Mouse (Mus musculus): ENCODE data around the gene Phc3. TPM values are rescaled to one million over a fixed set of nuclear protein-coding genes. Genes with fewer than 3 reads are reported as not detected.

Phc3 gene
- polyA plus RNA-seq, 1 experiment from 2014 or later, result 7.9 TPM

GRCm38 (mm10) chr3:30927664-30928063, 41.6 kb downstream of the Phc3 start:
- H3K27ac ChIP-seq (replicated peaks; ENCODE audit: low read depth, low read length), result no peak overlapping the region
- no peak for ATAC-seq (ENCODE audit: low read depth)
- 96% methylated on average over 3 of the region's 3 CpGs for WGBS

GRCm38 (mm10) chr3:30917160-30917559, 52.1 kb downstream of the Phc3 start:
- ATAC-seq (ENCODE audit: low read depth), result no peak

More at GRCm38 (mm10) chr3:30927664-30928063, 41.6 kb downstream of the Phc3 start:
- Histone ChIP-seq H3K4me2 (ENCODE audit: low read depth, low read length) (no peak overlapping the region), H3K9ac (ENCODE audit: low read depth, low read length) (no peak overlapping the region), H3K4me1 (ENCODE audit: control insufficient read depth, insufficient read depth, low read length) (no peaks in the 10 kb centered on the region), H3K36me3 (ENCODE audit: control insufficient read depth, insufficient read depth, low read length) (peaks cover 48% of the 10 kb centered on the region), H3K27me3 (replicated peaks; ENCODE audit: control insufficient read depth, insufficient read depth, low read length) (no peaks in the 10 kb centered on the region), H3K9me3 (ENCODE audit: control insufficient read depth, low read length) (no peaks in the 10 kb centered on the region), H3K4me3 (ENCODE audit: low read depth, low read length) (no peak overlapping the region)
- no peak for DNase-seq (ENCODE audit: low spot score)

GRCm38 (mm10) chr3:30904658-30905057, 64.6 kb downstream of the Phc3 start:
- Histone ChIP-seq H3K4me3 (ENCODE audit: low read depth, low read length) (no peak overlapping the region), H3K36me3 (ENCODE audit: control insufficient read depth, insufficient read depth, low read length) (peaks cover 70% of the 10 kb centered on the region), H3K27ac (replicated peaks; ENCODE audit: low read depth, low read length) (no peak overlapping the region), H3K4me1 (ENCODE audit: control insufficient read depth, insufficient read depth, low read length) (no peaks in the 10 kb centered on the region), H3K27me3 (replicated peaks; ENCODE audit: control insufficient read depth, insufficient read depth, low read length) (no peaks in the 10 kb centered on the region), H3K9me3 (ENCODE audit: control insufficient read depth, low read length) (no peaks in the 10 kb centered on the region), H3K4me2 (ENCODE audit: low read depth, low read length) (no peak overlapping the region), H3K9ac (ENCODE audit: low read depth, low read length) (no peak overlapping the region)
- DNase-seq (ENCODE audit: low spot score) (no peak), ATAC-seq (ENCODE audit: low read depth) (no peak)
- 80% methylated on average over 1 of the region's 1 CpGs for WGBS

More at GRCm38 (mm10) chr3:30917160-30917559, 52.1 kb downstream of the Phc3 start:
- WGBS, result 73% methylated on average over 4 of the region's 4 CpGs
- Histone ChIP-seq H3K9ac (ENCODE audit: low read depth, low read length) (no peak overlapping the region), H3K4me2 (ENCODE audit: low read depth, low read length) (no peak overlapping the region), H3K36me3 (ENCODE audit: control insufficient read depth, insufficient read depth, low read length) (peaks cover 82% of the 10 kb centered on the region), H3K27ac (replicated peaks; ENCODE audit: low read depth, low read length) (no peak overlapping the region), H3K27me3 (replicated peaks; ENCODE audit: control insufficient read depth, insufficient read depth, low read length) (no peaks in the 10 kb centered on the region), H3K4me1 (ENCODE audit: control insufficient read depth, insufficient read depth, low read length) (no peaks in the 10 kb centered on the region), H3K9me3 (ENCODE audit: control insufficient read depth, low read length) (peaks cover 7% of the 10 kb centered on the region; the same call in 1 of the 2 replicates), H3K4me3 (ENCODE audit: low read depth, low read length) (no peak overlapping the region)
- no peak for DNase-seq (ENCODE audit: low spot score)

GRCm38 (mm10) chr3:30899407-30899806, 69.8 kb downstream of the Phc3 start:
- WGBS, result 90% methylated on average over 8 of the region's 8 CpGs
- Histone ChIP-seq H3K36me3 (ENCODE audit: control insufficient read depth, insufficient read depth, low read length) (peaks cover 51% of the 10 kb centered on the region), H3K9me3 (ENCODE audit: control insufficient read depth, low read length) (no peaks in the 10 kb centered on the region), H3K9ac (ENCODE audit: low read depth, low read length) (no peak overlapping the region), H3K4me2 (ENCODE audit: low read depth, low read length) (no peak overlapping the region), H3K4me1 (ENCODE audit: control insufficient read depth, insufficient read depth, low read length) (no peaks in the 10 kb centered on the region), H3K4me3 (ENCODE audit: low read depth, low read length) (no peak overlapping the region), H3K27me3 (replicated peaks; ENCODE audit: control insufficient read depth, insufficient read depth, low read length) (no peaks in the 10 kb centered on the region), H3K27ac (replicated peaks; ENCODE audit: low read depth, low read length) (no peak overlapping the region)
- DNase-seq (ENCODE audit: low spot score) (no peak), ATAC-seq (ENCODE audit: low read depth) (no peak)

GRCm38 (mm10) chr3:30896721-30897120, 72.5 kb downstream of the Phc3 start:
- Histone ChIP-seq H3K27ac (replicated peaks; ENCODE audit: low read depth, low read length) (no peak overlapping the region), H3K4me1 (ENCODE audit: control insufficient read depth, insufficient read depth, low read length) (no peaks in the 10 kb centered on the region), H3K4me2 (ENCODE audit: low read depth, low read length) (no peak overlapping the region), H3K27me3 (replicated peaks; ENCODE audit: control insufficient read depth, insufficient read depth, low read length) (no peaks in the 10 kb centered on the region), H3K9ac (ENCODE audit: low read depth, low read length) (no peak overlapping the region), H3K9me3 (ENCODE audit: control insufficient read depth, low read length) (no peaks in the 10 kb centered on the region), H3K36me3 (ENCODE audit: control insufficient read depth, insufficient read depth, low read length) (peaks cover 43% of the 10 kb centered on the region), H3K4me3 (ENCODE audit: low read depth, low read length) (no peak overlapping the region)
- 78% methylated on average over 5 of the region's 5 CpGs for WGBS
- ATAC-seq (ENCODE audit: low read depth), result no peak
- DNase-seq (ENCODE audit: low spot score), result no peak

- H3K4me2 ChIP-seq (ENCODE audit: low read depth, low read length), result no peak overlapping the region
- H3K36me3 ChIP-seq (ENCODE audit: control insufficient read depth, insufficient read depth, low read length), result peaks cover 6% of the 10 kb centered on the region; the same call in 1 of the 2 replicates
- no peak overlapping the region for H3K27ac ChIP-seq (replicated peaks; ENCODE audit: low read depth, low read length)
- no peaks in the 10 kb centered on the region for H3K4me1 ChIP-seq (ENCODE audit: control insufficient read depth, insufficient read depth, low read length)
- ATAC-seq (ENCODE audit: low read depth), result no peak
- no peaks in the 10 kb centered on the region for H3K27me3 ChIP-seq (replicated peaks; ENCODE audit: control insufficient read depth, insufficient read depth, low read length)
- H3K9ac ChIP-seq (ENCODE audit: low read depth, low read length), result no peak overlapping the region
- 35% methylated on average over 1 of the region's 1 CpGs for WGBS
- H3K9me3 ChIP-seq (ENCODE audit: control insufficient read depth, low read length), result no peaks in the 10 kb centered on the region
- no peak for DNase-seq (ENCODE audit: low spot score)
- no peak overlapping the region for H3K4me3 ChIP-seq (ENCODE audit: low read depth, low read length)
These were observed 80.2 kb downstream of the Phc3 start for GRCm38 (mm10) chr3:30889014-30889413.

- H3K9me3 ChIP-seq (ENCODE audit: control insufficient read depth, low read length), result no peaks in the 10 kb centered on the region
- H3K4me2 ChIP-seq (ENCODE audit: low read depth, low read length), result no peak overlapping the region
- no peak overlapping the region for H3K4me3 ChIP-seq (ENCODE audit: low read depth, low read length)
- no peak overlapping the region for H3K9ac ChIP-seq (ENCODE audit: low read depth, low read length)
- peaks cover 4% of the 10 kb centered on the region; the same call in 1 of the 2 replicates for H3K36me3 ChIP-seq (ENCODE audit: control insufficient read depth, insufficient read depth, low read length)
- no peak for ATAC-seq (ENCODE audit: low read depth)
- no peak for DNase-seq (ENCODE audit: low spot score)
- no peaks in the 10 kb centered on the region for H3K27me3 ChIP-seq (replicated peaks; ENCODE audit: control insufficient read depth, insufficient read depth, low read length)
- WGBS, result 89% methylated on average over 3 of the region's 3 CpGs
- H3K27ac ChIP-seq (replicated peaks; ENCODE audit: low read depth, low read length), result no peak overlapping the region
- no peaks in the 10 kb centered on the region for H3K4me1 ChIP-seq (ENCODE audit: control insufficient read depth, insufficient read depth, low read length)
These were observed 81.8 kb downstream of the Phc3 start for GRCm38 (mm10) chr3:30887449-30887848.

GRCm38 (mm10) chr3:30876709-30877108, 92.5 kb downstream of the Phc3 start:
- ATAC-seq (ENCODE audit: low read depth) (no peak), DNase-seq (ENCODE audit: low spot score) (no peak)
- Histone ChIP-seq H3K9me3 (ENCODE audit: control insufficient read depth, low read length) (no peaks in the 10 kb centered on the region), H3K4me1 (ENCODE audit: control insufficient read depth, insufficient read depth, low read length) (no peaks in the 10 kb centered on the region), H3K27me3 (replicated peaks; ENCODE audit: control insufficient read depth, insufficient read depth, low read length) (no peaks in the 10 kb centered on the region), H3K27ac (replicated peaks; ENCODE audit: low read depth, low read length) (no peak overlapping the region), H3K36me3 (ENCODE audit: control insufficient read depth, insufficient read depth, low read length) (no peaks in the 10 kb centered on the region), H3K4me2 (ENCODE audit: low read depth, low read length) (no peak overlapping the region), H3K4me3 (ENCODE audit: low read depth, low read length) (no peak overlapping the region), H3K9ac (ENCODE audit: low read depth, low read length) (no peak overlapping the region)
- WGBS, result 88% methylated on average over 6 of the region's 6 CpGs

GRCm38 (mm10) chr3:30869995-30870394, 99.2 kb downstream of the Phc3 start:
- 81% methylated on average over 1 of the region's 1 CpGs for WGBS
- no peak for DNase-seq (ENCODE audit: low spot score)

More at GRCm38 (mm10) chr3:30869995-30870394, 99.2 kb downstream of the Phc3 start:
- H3K9ac ChIP-seq (ENCODE audit: low read depth, low read length), result no peak overlapping the region
- H3K27me3 ChIP-seq (replicated peaks; ENCODE audit: control insufficient read depth, insufficient read depth, low read length), result no peaks in the 10 kb centered on the region
- no peaks in the 10 kb centered on the region for H3K9me3 ChIP-seq (ENCODE audit: control insufficient read depth, low read length)
- no peaks in the 10 kb centered on the region for H3K36me3 ChIP-seq (ENCODE audit: control insufficient read depth, insufficient read depth, low read length)
- no peak overlapping the region for H3K27ac ChIP-seq (replicated peaks; ENCODE audit: low read depth, low read length)
- no peaks in the 10 kb centered on the region for H3K4me1 ChIP-seq (ENCODE audit: control insufficient read depth, insufficient read depth, low read length)
- ATAC-seq (ENCODE audit: low read depth), result no peak
- no peak overlapping the region for H3K4me3 ChIP-seq (ENCODE audit: low read depth, low read length)
- H3K4me2 ChIP-seq (ENCODE audit: low read depth, low read length), result no peak overlapping the region
